Mouse (Mus musculus) intestine, embryonic 14.5 days (tissue): ENCODE results near the gene Slu7. TPM values are rescaled to one million over a fixed set of nuclear protein-coding genes. Genes with fewer than 3 reads are reported as not detected.
A peak's percentile ranks its signal among the peaks of the same experiment; 100 is the strongest.

Source experiments
- ATAC-seq: fragments of 200-750 bp; cut with Nextera tagmentation; replicated peaks from 2 replicates; pipeline ENCODE4 v1.8.0; 2017; ENCODE audit warnings: low read depth, moderate number of reproducible peaks, moderate TSS enrichment, moderate library complexity; ENCODE audit not compliant: low FRiP score, low TSS enrichment
- DNase-seq: peaks from one replicate; pipeline ENCODE4 v3.0.0-alpha.2; 2018; ENCODE audit warnings: low spot score
- H3K27ac ChIP-seq: fragments of 300-500 bp; sonication (generic); 2 replicates; pipeline ENCODE4 v1.5.1; 2014; ENCODE audit warnings: low read depth, mild to moderate bottlenecking, control low read depth
- H3K27me3 ChIP-seq: fragments of 300-500 bp; sonication (generic); replicated peaks from 2 replicates; pipeline ENCODE4 v1.6.1; 2014; ENCODE audit warnings: low read length, control low read depth; ENCODE audit not compliant: control insufficient read depth, insufficient read depth
- H3K36me3 ChIP-seq: fragments of 300-500 bp; sonication (generic); 2 replicates; pipeline ENCODE4 v1.6.1; 2014; ENCODE audit warnings: low read length, control low read depth; ENCODE audit not compliant: control insufficient read depth, insufficient read depth
- H3K4me1 ChIP-seq: fragments of 300-500 bp; sonication (generic); replicated peaks from 2 replicates; pipeline ENCODE4 v1.6.1; 2014; ENCODE audit warnings: low read length, control low read depth, mixed read lengths; ENCODE audit not compliant: control insufficient read depth, insufficient read depth
- H3K4me2 ChIP-seq: fragments of 300-500 bp; sonication (generic); 2 replicates; pipeline ENCODE4 v1.6.1; 2014; ENCODE audit warnings: low read length
- H3K4me3 ChIP-seq: fragments of 300-500 bp; sonication (generic); 2 replicates; pipeline ENCODE4 v1.5.1; 2014; ENCODE audit warnings: low read depth, low read length, control low read depth, mixed read lengths
- H3K9ac ChIP-seq: fragments of 300-500 bp; sonication (generic); 2 replicates; pipeline ENCODE4 v1.6.1; 2014; ENCODE audit warnings: mild to moderate bottlenecking, low read length
- H3K9me3 ChIP-seq: fragments of 300-500 bp; sonication (generic); 2 replicates; pipeline ENCODE4 v1.6.1; 2016; ENCODE audit warnings: low read length, control low read depth; ENCODE audit not compliant: control insufficient read depth
- WGBS: fragments of 180-500 bp; shearing (Covaris S2); extraction: QIAGEN DNeasy Blood & Tissue Kit; methylation state at CpG from one replicate; pipeline ENCODE4 v1.1.7; 2014; 5-methylcytosine and 5-hydroxymethylcytosine counted together
- polyA plus RNA-seq: library from polyadenylated mRNA; unstranded; fragments of >200 nt; fragmentation: Nextera tagmentation; extraction: Ambion mirVana; gene quantifications from 2 replicates; pipeline ENCODE4 v1.2.1, GENCODE M21; 2014

Gene Slu7
- polyA plus RNA-seq, 1 experiment from 2014 or later, result 45.0 TPM

- no peak overlapping the region for H3K4me3 ChIP-seq
These were observed 39.6 kb downstream of the Slu7 start for GRCm38 (mm10) chr11:43473115-43473514.

GRCm38 (mm10) chr11:43473635-43474224 is 40.2 kb downstream of the Slu7 start:
- peak overlapping the region; percentile 67 for H3K4me2 ChIP-seq
- peak; percentile 45 for DNase-seq

More at GRCm38 (mm10) chr11:43473115-43473514, 39.6 kb downstream of the Slu7 start:
- Histone ChIP-seq H3K4me2 (no peak overlapping the region), H3K36me3 (no peaks in the 10 kb centered on the region), H3K4me1 (peaks cover 7% of the 10 kb centered on the region), H3K27me3 (no peaks in the 10 kb centered on the region), H3K9me3 (no peaks in the 10 kb centered on the region), H3K27ac (no peak overlapping the region), H3K9ac (no peak overlapping the region)
- DNase-seq (peak; percentile 42), ATAC-seq (no peak)
- 64% methylated on average over 1 of the region's 1 CpGs for WGBS

GRCm38 (mm10) chr11:43474225-43474774 is 40.8 kb downstream of the Slu7 start, which contains the start of gene C1qtnf2:
Gene C1qtnf2, plus strand, starts transcription at chr11:43474276.
- peak within 1 kb of the TSS; percentile 30 for H3K4me3 ChIP-seq
- H3K27me3 ChIP-seq, result no peaks in the 10 kb centered on the region
- no peaks in the 10 kb centered on the region for H3K36me3 ChIP-seq
- peak within 1 kb of the TSS; percentile 32; the same call in 1 of the 2 replicates for H3K9ac ChIP-seq
- no peaks in the 10 kb centered on the region for H3K9me3 ChIP-seq
- WGBS, result 4% methylated on average over 24 of the region's 24 CpGs
- no peak within 1 kb of the TSS for H3K27ac ChIP-seq
- H3K4me1 ChIP-seq, result peaks cover 7% of the 10 kb centered on the region
- ATAC-seq, result peak; percentile 75
- peak within 1 kb of the TSS; percentile 67 for H3K4me2 ChIP-seq
- peak; percentile 67 for DNase-seq

More at GRCm38 (mm10) chr11:43473635-43474224, 40.2 kb downstream of the Slu7 start:
- Histone ChIP-seq H3K36me3 (no peaks in the 10 kb centered on the region), H3K4me3 (peak overlapping the region; percentile 30), H3K9ac (no peak overlapping the region), H3K27ac (no peak overlapping the region), H3K9me3 (no peaks in the 10 kb centered on the region), H3K27me3 (no peaks in the 10 kb centered on the region), H3K4me1 (peaks cover 7% of the 10 kb centered on the region)
- ATAC-seq, result peak; percentile 22; the same call in 1 of the 2 replicates
- WGBS, result 49% methylated on average over 15 of the region's 15 CpGs

GRCm38 (mm10) chr11:43479376-43479775 is 45.8 kb downstream of the Slu7 start:
- WGBS, result 90% methylated on average over 3 of the region's 3 CpGs
- no peak overlapping the region for H3K4me2 ChIP-seq
- no peak for DNase-seq

GRCm38 (mm10) chr11:43480561-43480960 is 47.0 kb downstream of the Slu7 start:
- Histone ChIP-seq H3K36me3 (no peaks in the 10 kb centered on the region), H3K9ac (no peak overlapping the region), H3K4me3 (no peak overlapping the region), H3K9me3 (no peaks in the 10 kb centered on the region), H3K27ac (no peak overlapping the region), H3K27me3 (no peaks in the 10 kb centered on the region), H3K4me2 (no peak overlapping the region), H3K4me1 (peaks cover 30% of the 10 kb centered on the region)
- DNase-seq, result peak; percentile 47
- 41% methylated on average over 5 of the region's 5 CpGs for WGBS
- no peak for ATAC-seq

More at GRCm38 (mm10) chr11:43479376-43479775, 45.8 kb downstream of the Slu7 start:
- H3K27ac ChIP-seq, result no peak overlapping the region
- peaks cover 38% of the 10 kb centered on the region for H3K4me1 ChIP-seq
- no peaks in the 10 kb centered on the region for H3K27me3 ChIP-seq
- H3K9ac ChIP-seq, result no peak overlapping the region
- no peaks in the 10 kb centered on the region for H3K9me3 ChIP-seq
- ATAC-seq, result no peak
- no peaks in the 10 kb centered on the region for H3K36me3 ChIP-seq
- no peak overlapping the region for H3K4me3 ChIP-seq

GRCm38 (mm10) chr11:43481672-43482522 is 48.4 kb downstream of the Slu7 start:
- peaks cover 30% of the 10 kb centered on the region for H3K4me1 ChIP-seq
- H3K9ac ChIP-seq, result no peak overlapping the region
- H3K4me3 ChIP-seq, result no peak overlapping the region
- H3K27me3 ChIP-seq, result no peaks in the 10 kb centered on the region
- ATAC-seq, result no peak
- no peaks in the 10 kb centered on the region for H3K9me3 ChIP-seq
- H3K27ac ChIP-seq, result no peak overlapping the region
- H3K4me2 ChIP-seq, result no peak overlapping the region
- no peaks in the 10 kb centered on the region for H3K36me3 ChIP-seq
- DNase-seq, result peak; percentile 52
- WGBS, result 43% methylated on average over 3 of the region's 3 CpGs

GRCm38 (mm10) chr11:43483122-43483792 is 49.7 kb downstream of the Slu7 start:
- Histone ChIP-seq H3K4me1 (peaks cover 30% of the 10 kb centered on the region), H3K36me3 (no peaks in the 10 kb centered on the region), H3K4me2 (no peak overlapping the region), H3K4me3 (no peak overlapping the region), H3K27ac (peak overlapping the region; percentile 57), H3K9ac (no peak overlapping the region), H3K9me3 (no peaks in the 10 kb centered on the region), H3K27me3 (no peaks in the 10 kb centered on the region)
- 35% methylated on average over 6 of the region's 6 CpGs for WGBS
- no peak for ATAC-seq
- peak; percentile 53 for DNase-seq

- no peaks in the 10 kb centered on the region for H3K36me3 ChIP-seq
- DNase-seq, result peak; percentile 47
These were observed 50.5 kb downstream of the Slu7 start for GRCm38 (mm10) chr11:43484057-43484456.

More at GRCm38 (mm10) chr11:43484057-43484456, 50.5 kb downstream of the Slu7 start:
- peak overlapping the region; percentile 57 for H3K27ac ChIP-seq
- no peaks in the 10 kb centered on the region for H3K9me3 ChIP-seq
- peaks cover 30% of the 10 kb centered on the region for H3K4me1 ChIP-seq
- ATAC-seq, result no peak
- no peak overlapping the region for H3K9ac ChIP-seq
- no peak overlapping the region for H3K4me3 ChIP-seq
- H3K27me3 ChIP-seq, result no peaks in the 10 kb centered on the region
- WGBS, result 63% methylated on average over 4 of the region's 4 CpGs
- H3K4me2 ChIP-seq, result no peak overlapping the region
